Mouse (Mus musculus) thymus, adult 2 months (tissue): ENCODE measurements around the gene Map3k21.

ENCODE experiments used
- CTCF ChIP-seq: fragments of 200-500 bp; IDR thresholded peaks from 2 replicates; pipeline ENCODE4 v1.5.1; 2012; ENCODE audit warnings: mild to moderate bottlenecking, control low read depth, low read length, moderate library complexity, borderline replicate concordance; ENCODE audit not compliant: control insufficient read depth, poor library complexity, insufficient read depth; ENCODE audit errors: extremely low read depth
- POLR2A ChIP-seq: fragments of 200-500 bp; IDR thresholded peaks from 2 replicates; pipeline ENCODE4 v1.6.1; 2012; ENCODE audit warnings: mild to moderate bottlenecking, low read length, control low read depth, moderate library complexity; ENCODE audit not compliant: control insufficient read depth, poor library complexity, insufficient read depth; ENCODE audit errors: extremely low read depth

DNA sequence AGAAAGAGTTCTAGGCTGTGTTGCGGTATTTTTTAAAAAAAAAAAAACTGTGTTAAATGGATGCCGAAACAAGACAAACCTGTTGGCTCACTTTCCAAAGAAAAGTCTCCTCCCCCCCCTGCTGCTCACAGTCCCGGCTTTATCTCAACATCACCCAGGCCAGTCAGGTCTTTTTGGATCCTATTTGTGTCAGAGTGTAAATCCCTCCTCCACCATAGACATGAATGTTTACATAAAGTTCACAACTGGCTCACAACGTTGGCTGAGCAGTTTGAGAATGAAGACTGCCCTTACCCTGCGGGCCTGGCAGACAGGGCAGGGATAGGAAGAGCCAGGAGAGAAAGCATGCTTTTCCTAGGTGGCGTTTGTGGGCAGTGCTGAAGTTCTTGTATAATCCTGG lies 86.7 kb downstream of the Map3k21 start:
- TF ChIP-seq CTCF: no peak
- TF ChIP-seq POLR2A: no peak
